Mouse (Mus musculus): ENCODE measurements around the gene Inhbe. TPM values are rescaled to one million over a fixed set of nuclear protein-coding genes. Genes with fewer than 3 reads are reported as not detected.

Gene Inhbe
- under 1 TPM in 1 of 2 experiments, not detected in 1; 0.07 TPM for total RNA-seq (2021)
- long read RNA-seq, experiment 1 = 0 reads
- long read RNA-seq, experiment 2 = 0 reads

GRCm38 (mm10) chr10:127353909-127354895 is at the start of gene Inhbe:
Inhbe (minus strand) TSS chr10:127354411.
- DNase-seq (ENCODE audit: low spot score in 2 of 2) = peak in 1 of 2 experiments; percentile 37

GRCm38 (mm10) chr10:127391774-127392173 is 37.6 kb upstream of the Inhbe start:
- no peak for DNase-seq (ENCODE audit: low spot score in 2 of 2)

DNA sequence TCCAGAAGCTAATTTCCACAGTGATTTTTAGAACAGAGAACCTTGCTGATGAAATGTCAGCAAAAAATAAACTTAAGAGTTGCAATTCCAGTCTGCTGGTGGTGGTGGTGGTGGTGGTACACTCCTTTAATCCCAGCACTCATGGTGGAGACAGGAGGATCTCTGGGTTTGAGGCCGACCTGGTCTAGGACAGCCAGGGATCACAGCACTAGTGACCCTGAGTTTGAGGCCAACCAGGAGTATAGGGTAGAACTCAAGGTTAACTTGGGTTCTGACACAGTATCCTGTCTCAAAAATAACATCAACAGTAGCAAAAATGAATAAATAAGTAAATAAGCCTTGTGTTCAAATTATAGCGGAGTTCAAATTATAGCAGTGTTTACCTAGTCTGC is 27.5 kb upstream of the Inhbe start:
- no peak for DNase-seq (ENCODE audit: low spot score in 2 of 2)

GRCm38 (mm10) chr10:127380767-127381742 is 26.8 kb upstream of the Inhbe start:
- DNase-seq (ENCODE audit: low spot score in 2 of 2) = peak; percentile 25 to 26

DNA sequence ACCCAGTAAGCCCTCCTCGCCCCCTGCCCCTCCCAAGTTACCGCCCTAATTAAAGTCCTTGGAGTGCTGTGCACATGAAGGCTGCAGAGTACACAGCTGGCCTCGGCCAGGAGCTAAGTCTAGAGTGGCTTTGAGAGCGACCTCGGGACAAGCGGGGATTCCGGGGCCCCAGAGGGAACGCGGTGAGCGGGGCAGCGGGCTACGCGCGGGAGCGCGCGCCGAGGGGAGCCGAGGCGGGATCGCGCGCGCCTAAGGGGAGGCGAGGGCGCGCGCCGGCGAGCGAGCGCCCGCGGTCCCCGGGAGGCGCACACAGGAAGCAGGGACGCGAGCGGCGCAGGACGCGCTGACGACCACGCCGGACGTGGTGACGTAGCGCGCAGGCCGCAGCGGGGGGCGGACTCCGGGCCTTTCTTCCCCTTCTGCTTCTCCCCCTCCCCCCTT is 26.1 kb upstream of the Inhbe start, which contains the start of gene R3hdm2:
R3hdm2 (plus strand) TSS at position 77 of the 441 bp plus-strand sequence.
- peak; percentile 87 to 93 for DNase-seq (ENCODE audit: low spot score in 2 of 2)

DNA sequence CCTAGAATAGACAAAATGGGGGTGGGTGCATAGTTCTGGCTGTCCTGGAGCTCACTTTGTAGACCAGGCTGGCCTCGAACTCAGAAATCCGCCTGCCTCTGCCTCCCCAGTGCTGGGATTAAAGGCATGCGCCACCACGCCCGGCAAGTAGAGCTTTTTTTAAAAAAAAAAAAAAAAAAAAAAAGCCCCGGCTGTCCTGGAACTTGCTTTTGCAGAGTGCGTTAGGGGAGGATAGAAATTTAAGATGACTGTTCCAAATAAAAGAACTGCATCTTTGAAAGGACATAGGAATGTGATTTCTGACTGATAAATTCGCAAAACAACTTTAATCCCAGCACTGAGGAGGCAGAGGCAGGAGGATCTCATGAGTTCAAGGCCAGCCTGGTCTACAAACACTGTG is 25.4 kb upstream of the Inhbe start:
- no peak for DNase-seq (ENCODE audit: low spot score in 2 of 2)

DNA sequence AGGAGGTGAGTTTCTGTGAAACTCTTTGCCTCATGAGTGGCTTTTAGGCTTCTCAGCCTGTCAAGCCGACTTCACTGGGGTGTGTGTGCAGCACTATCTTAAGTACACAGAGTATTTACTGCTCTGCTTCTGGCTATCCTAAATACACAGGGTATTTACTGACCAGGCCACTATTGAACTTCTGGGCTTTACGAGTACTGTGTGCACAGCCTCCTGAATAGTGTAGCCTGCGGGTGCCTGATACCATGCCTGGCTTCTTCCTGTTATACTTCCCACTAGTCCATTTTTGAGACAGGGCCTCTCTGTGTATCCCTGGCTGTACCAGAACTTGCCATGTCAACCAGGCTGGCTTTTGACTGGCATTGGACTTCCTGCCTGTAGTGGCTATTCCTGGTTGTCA is 23.5 kb upstream of the Inhbe start:
- no peak for DNase-seq (ENCODE audit: low spot score in 2 of 2)

- DNase-seq (ENCODE audit: low spot score in 2 of 2) = no peak
Measured at GRCm38 (mm10) chr10:127371023-127371422, 16.8 kb upstream of the Inhbe start.

DNA sequence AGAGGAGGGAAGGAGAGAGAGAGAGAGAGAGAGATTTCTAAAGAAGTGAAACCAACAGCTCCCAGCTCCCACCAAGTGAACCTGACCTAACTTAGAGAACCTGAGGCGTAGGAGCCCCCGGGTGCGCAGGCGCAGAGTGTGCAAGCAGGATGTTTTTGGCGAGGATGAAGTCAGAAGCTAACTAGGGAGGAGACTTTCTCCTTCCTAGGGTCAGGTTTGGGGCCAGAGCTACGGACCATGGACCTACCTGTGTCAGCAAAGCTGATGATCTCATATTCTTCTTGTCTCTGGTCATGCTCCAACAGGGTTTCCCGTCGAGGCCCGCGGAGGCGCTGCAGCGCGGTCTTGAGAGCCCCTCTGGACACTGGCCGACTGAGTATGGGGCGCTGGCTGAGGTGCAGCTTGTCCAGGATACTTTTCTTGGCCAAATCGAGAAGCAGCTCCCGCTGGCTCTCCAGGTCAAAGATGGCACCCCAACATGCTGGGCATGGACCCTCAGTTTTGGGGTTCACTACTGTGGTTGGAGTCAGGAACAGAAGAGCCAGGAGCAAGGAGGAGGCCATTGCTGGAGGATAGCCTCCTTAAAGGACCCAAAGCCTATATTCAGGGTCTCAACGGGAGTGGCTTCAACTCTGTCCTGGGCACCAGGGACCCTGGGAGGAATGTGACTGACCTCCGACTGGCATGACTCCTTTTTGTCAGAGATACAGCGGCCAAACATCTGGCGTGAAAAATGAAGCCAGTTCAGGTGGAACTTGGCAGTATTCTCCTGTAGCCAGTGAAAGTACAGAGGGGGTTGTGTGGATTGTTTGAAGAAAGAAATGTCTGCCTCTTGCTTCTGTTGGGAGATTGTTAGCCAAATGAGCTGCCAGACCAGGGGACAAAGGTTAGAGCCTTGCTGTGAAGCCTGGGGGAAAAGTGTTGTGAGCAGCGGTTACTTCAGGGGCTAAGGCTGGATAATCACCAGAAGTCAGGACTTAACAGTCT is 15.9 kb upstream of the Inhbe start, which contains the start of gene Inhbc:
Inhbc (minus strand) TSS at position 598 of the 987 bp plus-strand sequence.
- no peak for DNase-seq (ENCODE audit: low spot score in 2 of 2)

GRCm38 (mm10) chr10:127368273-127368672 is 14.1 kb upstream of the Inhbe start:
- no peak for DNase-seq (ENCODE audit: low spot score in 2 of 2)

GRCm38 (mm10) chr10:127367116-127367515 is 12.9 kb upstream of the Inhbe start:
- DNase-seq (ENCODE audit: low spot score in 2 of 2) = no peak

GRCm38 (mm10) chr10:127360714-127361113 is 6.5 kb upstream of the Inhbe start:
- DNase-seq (ENCODE audit: low spot score in 2 of 2) = no peak

DNA sequence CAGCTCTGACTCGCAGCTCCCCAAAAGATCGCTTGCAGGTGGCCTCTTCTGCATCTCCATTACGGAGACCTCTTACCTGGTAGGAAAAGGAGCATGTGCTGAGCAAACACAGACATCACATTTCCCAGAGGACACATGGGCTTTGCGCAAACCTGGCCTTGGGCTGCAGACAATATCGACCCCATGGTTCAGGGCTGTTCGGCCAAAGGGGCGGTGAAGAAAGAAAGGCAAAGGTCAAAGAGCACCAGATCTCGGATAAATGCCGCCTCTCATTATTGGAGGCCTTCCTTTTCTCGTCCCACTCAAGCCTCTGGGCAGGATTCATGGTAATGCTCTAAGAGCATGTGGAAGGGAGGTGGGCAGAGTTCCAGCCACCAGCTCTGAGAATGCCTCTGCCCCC is 1.1 kb upstream of the Inhbe start:
- no peak for DNase-seq (ENCODE audit: low spot score in 2 of 2)

GRCm38 (mm10) chr10:127352766-127353165 is 1.4 kb downstream of the Inhbe start:
- no peak for DNase-seq (ENCODE audit: low spot score in 2 of 2)

DNA sequence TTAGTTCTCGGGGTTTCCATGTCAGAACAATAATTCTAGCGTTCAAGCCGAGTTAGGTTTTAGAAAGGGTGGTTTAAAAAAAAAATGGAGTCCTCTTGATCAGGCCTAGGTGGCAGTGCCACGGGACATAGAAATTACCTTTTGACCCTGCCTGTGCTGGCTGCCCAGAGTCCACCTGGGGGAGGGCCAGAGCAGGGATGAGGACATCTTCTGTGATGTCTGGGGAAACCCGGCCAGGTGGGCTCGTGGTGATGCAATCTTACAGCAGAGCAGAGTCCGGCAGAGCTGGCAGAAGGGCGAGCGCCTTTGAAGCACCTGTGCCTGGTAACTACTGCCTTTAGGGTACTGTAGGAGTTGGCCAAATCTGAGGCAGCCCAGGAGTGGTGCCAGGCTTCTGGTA is 2.0 kb downstream of the Inhbe start:
- DNase-seq (ENCODE audit: low spot score in 2 of 2) = no peak

DNA sequence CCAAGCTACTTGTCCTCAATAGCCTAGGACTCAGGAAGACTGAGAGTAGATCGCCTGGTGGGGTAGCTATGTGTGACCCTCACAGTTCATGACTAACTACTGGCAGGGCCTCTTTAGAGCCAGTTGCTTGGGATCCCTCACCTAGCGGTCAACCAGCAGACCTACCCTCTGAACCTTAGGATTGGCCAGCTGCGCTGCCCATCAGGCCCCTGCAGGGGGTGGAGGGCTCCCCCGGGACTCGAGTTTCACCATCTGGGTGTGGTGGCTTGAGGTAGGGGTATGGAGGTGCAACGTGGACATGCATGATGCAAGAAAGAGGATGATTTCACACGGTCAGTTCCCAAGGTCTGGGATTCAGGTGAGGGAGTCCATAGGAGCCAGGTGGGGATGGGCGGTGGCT is 2.5 kb downstream of the Inhbe start:
- DNase-seq (ENCODE audit: low spot score in 2 of 2) = no peak

GRCm38 (mm10) chr10:127351285-127351595 is 3.0 kb downstream of the Inhbe start:
- DNase-seq (ENCODE audit: low spot score in 2 of 2) = no peak

- peak; percentile 46 to 66 for DNase-seq (ENCODE audit: low spot score in 2 of 2)
Measured at GRCm38 (mm10) chr10:127350594-127351284, 3.5 kb downstream of the Inhbe start.

GRCm38 (mm10) chr10:127349810-127350209 is 4.4 kb downstream of the Inhbe start:
- DNase-seq (ENCODE audit: low spot score in 2 of 2) = no peak

DNA sequence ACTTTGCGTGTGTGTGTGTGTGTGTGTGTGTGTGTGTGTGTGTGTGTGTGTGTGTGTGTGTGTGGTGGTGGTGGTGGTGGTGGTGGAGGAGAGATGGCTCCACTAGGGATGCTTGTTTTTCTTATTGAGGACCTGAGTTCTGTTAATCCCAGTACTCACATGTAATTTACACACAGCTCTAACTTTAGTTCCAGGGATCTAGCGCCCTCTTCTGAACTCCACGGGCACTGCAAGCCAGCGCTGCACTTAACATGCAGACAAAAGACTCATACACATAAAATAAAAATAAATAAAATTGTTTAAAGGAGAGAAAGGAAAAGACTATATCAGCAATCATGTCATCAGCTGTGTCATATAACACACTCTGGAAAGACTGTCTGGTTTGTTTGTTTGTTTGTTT is 5.3 kb downstream of the Inhbe start:
- DNase-seq (ENCODE audit: low spot score in 2 of 2) = no peak

Data from layer of hippocampus, postnatal 14 days (tissue).